ENCODE assay signal across 17 mouse cellular contexts in the genomic region with DNA sequence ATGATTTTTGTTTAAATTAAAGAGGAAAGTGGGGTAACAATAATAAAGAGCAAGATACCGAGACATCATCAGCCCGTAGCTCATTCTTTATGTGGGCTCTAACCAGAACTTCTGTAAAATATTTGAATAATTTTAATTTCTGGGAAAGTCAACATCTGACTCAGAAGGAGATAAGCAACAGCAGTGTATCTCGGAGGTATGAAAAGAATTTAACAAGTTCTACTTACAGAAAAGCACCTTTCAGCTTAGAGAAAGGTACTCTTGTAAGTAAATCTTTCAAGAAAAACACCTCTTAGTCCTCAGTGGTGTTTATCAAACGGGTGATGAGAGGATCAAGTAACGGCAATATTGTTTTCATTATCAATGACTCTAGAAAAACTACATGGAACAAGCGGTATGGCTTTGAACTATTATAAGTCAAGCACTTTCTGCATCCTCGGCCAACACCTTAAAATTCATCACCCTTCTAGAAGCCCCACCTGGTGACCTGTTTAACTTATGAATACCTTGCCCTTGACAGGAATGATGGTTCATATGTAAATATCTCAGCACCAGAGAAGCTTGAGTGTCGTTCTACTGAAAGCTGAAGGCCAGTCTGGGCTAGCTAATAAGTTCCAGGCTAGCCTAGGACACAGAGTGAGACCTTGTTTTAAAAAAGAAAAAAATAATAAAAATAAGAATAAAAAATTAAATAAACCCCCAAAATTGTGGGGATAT.
"Had no signal": no experiment of that assay in that cellular context is flagged by ENCODE, and none has a peak within 500 bp of the region (broad histone marks: within the 10 kb centered on the region; RNA-seq: fewer than 3 reads in every experiment).

No protein-coding gene starts in this region.

- H3K9ac ChIP-seq: liver, embryonic 13.5 days; liver, embryonic 15.5 days; liver, postnatal 0 days; lung, embryonic 14.5 days; midbrain, embryonic 13.5 days; midbrain, embryonic 15.5 days; neural tube, embryonic 12.5 days had no signal

- DNase-seq: liver, embryonic 13.5 days; liver, postnatal 0 days; lung, embryonic 14.5 days; right cerebral cortex, adult 18-20 months; right cerebral cortex, postnatal 25 days; right cerebral cortex, postnatal 4 days; spleen, adult 18-20 months; thymus, adult 18-20 months; thymus, postnatal 14 days; thymus, postnatal 36 days had no signal

- H3K4me2 ChIP-seq: liver, embryonic 13.5 days; liver, embryonic 15.5 days; lung, embryonic 14.5 days; midbrain, embryonic 11.5 days; midbrain, embryonic 13.5 days; midbrain, embryonic 15.5 days; neural tube, embryonic 12.5 days had no signal

- H3K4me3 ChIP-seq: liver, embryonic 13.5 days; liver, embryonic 15.5 days; megakaryocyte, embryonic 14.5 days; midbrain, embryonic 13.5 days; midbrain, embryonic 15.5 days; neural tube, embryonic 12.5 days had no signal

- H3K27ac ChIP-seq: liver, embryonic 13.5 days; liver, embryonic 15.5 days; macrophage; midbrain, embryonic 13.5 days; midbrain, embryonic 15.5 days; neural tube, embryonic 12.5 days had no signal

- H3K27me3 ChIP-seq: liver, embryonic 13.5 days; liver, embryonic 15.5 days; midbrain, embryonic 13.5 days; midbrain, embryonic 15.5 days; neural tube, embryonic 12.5 days had no signal

- H3K9me3 ChIP-seq: liver, embryonic 13.5 days; liver, embryonic 15.5 days; megakaryocyte, embryonic 14.5 days; midbrain, embryonic 13.5 days; midbrain, embryonic 15.5 days; neural tube, embryonic 12.5 days had no signal

- H3K4me1 ChIP-seq: liver, embryonic 13.5 days; liver, embryonic 15.5 days; megakaryocyte, embryonic 14.5 days; midbrain, embryonic 13.5 days; midbrain, embryonic 15.5 days; neural tube, embryonic 12.5 days had no signal

- ATAC-seq: liver, postnatal 0 days; midbrain, embryonic 13.5 days; midbrain, embryonic 15.5 days had no signal

- H3K36me3 ChIP-seq: liver, embryonic 13.5 days; liver, embryonic 15.5 days; midbrain, embryonic 13.5 days; midbrain, embryonic 15.5 days; neural tube, embryonic 12.5 days had no signal
